Mouse (Mus musculus) olfactory bulb, adult 2 months (tissue): ENCODE measurements at regions not wholly inside any gene's neighbourhood (a gene's known extent, or its start where the extent isn't known, plus 50 kb on each side); places are given as distances from the start of the nearest gene placed in this dataset.

Source experiments
- CTCF ChIP-seq: fragments of 200-500 bp; IDR thresholded peaks from 2 replicates; pipeline ENCODE4 v1.5.1; 2012; ENCODE audit warnings: low read depth, mild to moderate bottlenecking, low read length, moderate library complexity; ENCODE audit not compliant: insufficient read depth
- POLR2A ChIP-seq: fragments of 200-500 bp; IDR thresholded peaks from 2 replicates; pipeline ENCODE4 v1.6.1; 2012; ENCODE audit warnings: mild to moderate bottlenecking, low read depth, low read length, moderate library complexity; ENCODE audit not compliant: insufficient read depth

- TF ChIP-seq POLR2A (no peak), CTCF (no peak)
Measured at GRCm38 (mm10) chr12:71379626-71380423, 70.1 kb downstream of the Dact1 start.
